ENCODE assay signal across 9 mouse cellular contexts in the genomic region with DNA sequence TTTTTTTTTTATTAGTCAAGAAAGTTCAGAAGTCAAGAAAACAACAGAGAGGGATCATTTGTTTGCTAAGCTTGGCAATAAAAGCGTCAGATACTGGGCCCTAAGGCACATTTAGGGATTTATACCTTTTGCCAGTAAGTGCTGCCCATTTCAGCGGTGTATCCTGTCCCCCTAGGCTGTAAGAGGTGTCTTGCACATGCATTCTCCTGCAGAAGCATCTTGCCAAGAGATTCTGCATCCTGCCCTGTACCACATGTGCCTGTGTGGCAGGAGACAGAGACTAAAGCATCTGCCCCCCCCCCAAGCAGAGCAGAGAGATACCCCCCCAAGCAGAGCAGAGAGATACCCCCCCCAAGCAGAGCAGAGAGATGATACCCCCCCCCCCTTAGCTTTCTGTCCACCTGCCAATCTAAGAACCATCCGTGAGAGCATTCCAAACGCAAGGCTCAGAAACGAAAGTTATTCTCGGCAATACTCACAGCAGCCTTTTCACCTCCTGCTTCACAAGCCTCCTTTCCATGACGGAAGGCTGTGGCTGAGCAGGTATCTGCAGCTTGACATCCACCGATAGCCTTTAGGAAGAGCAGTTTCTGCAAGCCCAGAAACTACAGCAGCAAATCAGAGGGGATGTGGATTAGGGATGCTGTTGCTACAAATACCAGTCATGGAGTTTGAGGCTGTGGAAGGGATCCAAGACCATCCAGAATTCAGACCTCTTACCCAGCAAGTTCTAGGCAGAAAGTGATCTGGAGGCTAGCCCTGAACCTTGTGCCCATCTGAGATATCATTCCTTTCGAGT. TPM values are rescaled to one million over a fixed set of nuclear protein-coding genes. Genes with fewer than 3 reads are reported as not detected.
A peak's percentile ranks its signal among the peaks of the same experiment; 100 is the strongest.
DNase-seq lines count a peak whose midpoint lies in the region; ATAC-seq and TF ChIP-seq lines count a peak whose summit lies in the region.
"Had no signal": no experiment of that assay in that cellular context is flagged by ENCODE, and none has a peak within 500 bp of the region (broad histone marks: within the 10 kb centered on the region; RNA-seq: fewer than 3 reads in every experiment).

A gene (minus strand): TSS at position 641 of the 799 bp plus-strand sequence.

- H3K4me2 ChIP-seq in neural tube, embryonic 11.5 days (ENCODE audit: low read depth), result peak within 1 kb of the TSS; percentile 32; the same call in 1 of the 2 replicates

- H3K4me3 ChIP-seq in gastrocnemius, adult 2 months, result peak within 1 kb of the TSS; percentile 42; the same call in 1 of the 2 replicates
- H3K4me3 ChIP-seq in neural tube, embryonic 11.5 days (ENCODE audit: low read depth, low read length), result no peak within 1 kb of the TSS

- no peak within 1 kb of the TSS for H3K27ac ChIP-seq in gastrocnemius, adult 2 months
- H3K27ac ChIP-seq in neural tube, embryonic 11.5 days (ENCODE audit: low read depth, low read length), result no peak within 1 kb of the TSS

- H3K4me1 ChIP-seq in neural tube, embryonic 11.5 days (ENCODE audit: control insufficient read depth, insufficient read depth, low read length), result no peaks in the 10 kb centered on the region

- DNase-seq in gastrocnemius, adult 2 months, result no peak
- DNase-seq in gastrocnemius, adult 18-20 months (ENCODE audit: low spot score), result no peak
- DNase-seq in neural tube, embryonic 11.5 days (ENCODE audit: low spot score), result no peak
- no peak for DNase-seq in neural tube, embryonic 10.5 days (ENCODE audit: extremely low spot score, low spot score)
- DNase-seq in layer of hippocampus, postnatal 10 days (ENCODE audit: low spot score in 2 of 2), result peak; percentile 18 to 45
- peak; percentile 30 for DNase-seq in right cerebral cortex, postnatal 25 days
- no peak for DNase-seq in adrenal gland, adult 2 months

- H3K36me3 ChIP-seq in neural tube, embryonic 11.5 days (ENCODE audit: control insufficient read depth, insufficient read depth, low read length), result no peaks in the 10 kb centered on the region

- H3K9me3 ChIP-seq in neural tube, embryonic 11.5 days (ENCODE audit: control insufficient read depth, low read length), result no peaks in the 10 kb centered on the region

- no peak for TF ChIP-seq CTCF in gastrocnemius, adult 2 months (IDR thresholded peaks at IDR 0.05)

- ATAC-seq in neural tube, embryonic 11.5 days (ENCODE audit: insufficient read depth, low FRiP score, low TSS enrichment), result no peak
- ATAC-seq in erythroblast, adult 5-6 weeks (replicated peaks; ENCODE audit: low FRiP score, poor library complexity, severe bottlenecking), result no peak

- intact Hi-C loops in gastrocnemius, adult 2 months (cut with DNase I), result no loop called here

- no peak within 1 kb of the TSS for H3K9ac ChIP-seq in neural tube, embryonic 11.5 days (ENCODE audit: low read length)

- H3K27me3 ChIP-seq in neural tube, embryonic 11.5 days (ENCODE audit: control insufficient read depth, insufficient read depth, low read length), result no peaks in the 10 kb centered on the region

- WGBS in neural tube, embryonic 11.5 days, result 30% methylated on average over 9 of the region's 9 CpGs

RNA-seq across cellular contexts. Expression of the gene that starts here (rescaled TPM):
- total RNA-seq in gastrocnemius, adult 2 months (2021), result not detected
- total RNA-seq in gastrocnemius, adult 18-20 months (2021), result not detected
- 0.18 TPM in 1 of 2 replicates, not detected in the other for polyA plus RNA-seq in neural tube, embryonic 11.5 days (2014; fragmentation: Nextera tagmentation; extraction: Ambion mirVana)
- 10 to 100 TPM; 18.2 to 18.6 TPM for total RNA-seq in layer of hippocampus, postnatal 10 days (2021)
- total RNA-seq in erythroblast, adult 5-6 weeks (2015; ENCODE audit: low replicate concordance), result 1.7 TPM in 1 of 2 replicates, not detected in the other
- not detected in 2 replicates for total RNA-seq in erythroblast, adult 5-6 weeks (2017; ENCODE audit: low replicate concordance)
- total RNA-seq in adrenal gland, adult 2 months (2021), result not detected
- not detected in 2 replicates for polyA plus RNA-seq in adrenal gland, adult 2 months (2012; rRNA removed)
- total RNA-seq: neutrophil, adult 5-6 weeks had no signal

Comparison
In these comparisons a context has a peak if more than half of its experiments do, and no peak if none do; other contexts are left out.
1. RNA of the gene that starts here (total RNA-seq): 18.2 to 18.6 TPM in layer of hippocampus, postnatal 10 days; 1.7 TPM in erythroblast, adult 5-6 weeks, not detected in gastrocnemius, adult 18-20 months, not detected in adrenal gland, adult 2 months and not detected in gastrocnemius, adult 2 months; every median in the first group is over 4 times any median in the second.
2. DNase-seq: peak in layer of hippocampus, postnatal 10 days (2 of 2) and right cerebral cortex, postnatal 25 days (single experiment); none in gastrocnemius, adult 2 months (single experiment), gastrocnemius, adult 18-20 months (single experiment), neural tube, embryonic 11.5 days (single experiment), neural tube, embryonic 10.5 days (single experiment) and adrenal gland, adult 2 months (single experiment).